Mouse (Mus musculus) small intestine, adult 2 months (tissue): ENCODE data around the gene H2al1m. TPM values are rescaled to one million over a fixed set of nuclear protein-coding genes. Genes with fewer than 3 reads are reported as not detected.
"Not testable (repeated sequence)": the region's sequence is repeated elsewhere in the genome, so short reads cannot be mapped to it uniquely, and the experiment has no call there.

Source experiments
- H3K27ac ChIP-seq: fragments of 200-500 bp; 2 replicates; pipeline ENCODE4 v1.5.1; 2012; ENCODE audit warnings: low read depth, low read length, control low read depth, inconsistent platforms; ENCODE audit not compliant: insufficient read depth
- H3K27me3 ChIP-seq: fragments of 200-500 bp; 2 replicates; pipeline ENCODE4 v1.6.1; 2012; ENCODE audit warnings: mild to moderate bottlenecking, moderate library complexity, low read length, inconsistent platforms; ENCODE audit not compliant: control insufficient read depth, insufficient read depth
- H3K36me3 ChIP-seq: fragments of 200-500 bp; 2 replicates; pipeline ENCODE4 v1.6.1; 2012; ENCODE audit warnings: mild to moderate bottlenecking, low read length, control low read depth, inconsistent platforms; ENCODE audit not compliant: control insufficient read depth, insufficient read depth
- H3K4me1 ChIP-seq: fragments of 200-500 bp; 2 replicates; pipeline ENCODE4 v1.6.1; 2012; ENCODE audit warnings: low read length, inconsistent platforms, mixed read lengths; ENCODE audit not compliant: control insufficient read depth, insufficient read depth, insufficient read length
- H3K4me3 ChIP-seq: fragments of 200-500 bp; 2 replicates; pipeline ENCODE4 v1.5.1; 2012; ENCODE audit warnings: low read depth, mild to moderate bottlenecking, control low read depth, inconsistent platforms, low read length, moderate library complexity
- CTCF ChIP-seq: fragments of 200-500 bp; IDR thresholded peaks from 2 replicates; pipeline ENCODE4 v1.5.1; 2012; ENCODE audit warnings: low read depth, mild to moderate bottlenecking, control low read depth, inconsistent platforms, low read length, moderate library complexity, mixed read lengths; ENCODE audit not compliant: insufficient replicate concordance, insufficient read length; ENCODE audit errors: extremely low read depth
- POLR2A ChIP-seq: fragments of 200-500 bp; IDR thresholded peaks from 2 replicates; pipeline ENCODE4 v1.6.1; 2012; ENCODE audit warnings: low read depth, mild to moderate bottlenecking, control low read depth, inconsistent platforms, low read length, moderate library complexity
- WGBS: fragments of 180-500 bp; shearing (Covaris S2); methylation state at CpG from one replicate; pipeline ENCODE4 v1.1.7; 2018; 5-methylcytosine and 5-hydroxymethylcytosine counted together
- polyA plus RNA-seq: library from polyadenylated mRNA; depleted of rRNA; stranded (reverse); fragments of >200 nt; gene quantifications from 2 replicates; pipeline ENCODE4 v1.2.3, GENCODE M21; 2012; rRNA removed

H2al1m gene
- polyA plus RNA-seq, result 0.24 and 2.2 TPM in 2 replicates

DNA sequence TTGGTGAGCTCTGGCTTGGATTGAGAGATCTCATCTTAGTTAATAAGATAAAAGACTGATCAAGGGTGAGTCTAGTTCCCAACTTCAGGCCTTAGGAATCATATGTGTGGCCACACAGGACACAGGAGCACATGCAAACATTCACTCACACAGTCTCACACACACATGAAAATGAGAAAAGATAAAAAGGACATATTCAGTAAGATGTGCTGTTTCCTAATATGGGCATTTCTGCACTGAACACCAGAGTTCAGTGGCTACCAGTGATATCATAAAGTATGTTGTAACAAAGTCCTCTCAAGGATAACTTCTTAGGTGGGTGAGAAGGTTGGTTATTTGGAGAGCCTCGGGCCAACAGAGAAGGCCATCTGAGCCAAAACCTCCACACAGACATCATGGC lies at the start of gene H2al1m:
TSS of gene H2al1m (plus strand) at position 301 of the 400 bp plus-strand sequence.
- H3K27ac ChIP-seq, H3K4me1 ChIP-seq, H3K4me3 ChIP-seq, H3K27me3 ChIP-seq, H3K36me3 ChIP-seq: not testable (repeated sequence)
- WGBS, result no CpG with 5 or more reads among the region's 1 CpGs

DNA sequence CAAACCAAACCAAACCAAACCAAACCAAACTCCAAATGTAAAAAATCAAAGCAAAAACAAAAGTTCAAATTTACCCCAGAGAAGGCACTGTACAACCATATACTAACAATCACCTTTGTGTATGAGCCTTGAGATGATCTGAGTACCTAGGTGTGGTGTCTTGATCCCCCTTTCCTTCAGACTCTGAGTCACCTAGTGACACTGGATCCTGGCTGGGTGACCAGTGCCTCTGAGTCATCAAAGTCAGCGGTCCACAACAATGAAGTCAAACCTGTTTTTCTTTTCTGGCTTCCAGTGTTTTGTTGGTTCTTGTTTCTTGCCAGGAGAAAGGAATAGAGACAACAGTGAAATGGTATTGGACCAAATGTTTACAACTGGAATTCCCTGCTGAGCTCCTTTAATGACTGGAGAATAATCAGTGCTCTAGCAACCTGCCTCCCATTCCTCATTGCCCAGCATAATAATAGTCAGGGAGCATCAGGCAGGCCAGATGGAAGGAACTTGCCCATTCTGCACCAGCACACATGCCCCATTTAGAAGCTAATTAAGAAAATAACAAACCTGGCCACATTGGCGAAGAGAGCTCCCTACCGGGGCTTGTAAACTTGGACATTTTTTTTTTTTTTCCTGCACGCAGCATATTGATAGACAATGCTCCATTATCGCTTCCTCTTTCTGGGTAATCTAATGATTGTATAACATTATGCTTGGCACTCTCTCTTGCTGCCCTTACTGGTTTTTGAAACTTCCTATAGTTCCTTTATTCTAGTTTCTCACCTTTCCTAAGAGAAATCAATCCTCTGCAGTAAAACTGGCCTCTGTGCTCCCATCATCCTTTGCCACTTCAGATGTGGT lies 42.6 kb upstream of the H2al1m start:
- no peak for TF ChIP-seq CTCF
- TF ChIP-seq POLR2A, result no peak
- H3K4me1 ChIP-seq, result peaks cover 1% of the 10 kb centered on the region; the same call in 1 of the 2 replicates
- 49% methylated on average over 5 of the region's 5 CpGs for WGBS

DNA sequence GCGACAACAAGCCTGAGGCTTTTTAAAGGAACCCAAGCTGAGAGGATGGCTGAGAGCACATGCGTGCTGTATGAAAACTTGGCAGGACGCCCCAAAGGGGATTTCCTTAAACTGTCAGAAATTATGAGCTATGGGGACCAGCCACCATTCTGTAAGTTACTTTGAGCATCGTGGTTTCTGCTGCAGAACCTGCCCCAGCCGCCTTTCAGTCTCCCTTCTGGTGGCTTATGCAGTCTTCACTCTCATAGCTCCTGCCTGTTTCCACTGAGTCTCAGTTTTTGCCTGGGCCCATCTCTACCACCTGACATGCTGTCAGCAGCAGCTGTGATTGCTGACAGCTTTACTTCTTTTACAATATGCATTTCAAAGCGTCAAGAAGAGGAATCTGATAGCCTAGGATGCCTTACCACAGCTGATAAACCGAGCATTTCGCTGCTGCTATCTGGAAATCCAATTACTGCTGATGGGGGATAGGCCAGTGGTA lies 40.1 kb upstream of the H2al1m start:
- WGBS, result 47% methylated on average over 8 of the region's 8 CpGs
- no peak for TF ChIP-seq POLR2A
- no peak for TF ChIP-seq CTCF
- H3K36me3 ChIP-seq, result no peaks in the 10 kb centered on the region
- H3K27ac ChIP-seq, result no peak overlapping the region
- H3K4me1 ChIP-seq, result peaks cover 1% of the 10 kb centered on the region; the same call in 1 of the 2 replicates
- no peaks in the 10 kb centered on the region for H3K27me3 ChIP-seq
- no peak overlapping the region for H3K4me3 ChIP-seq

More for the DNA sequence above, 42.6 kb upstream of the H2al1m start:
- Histone ChIP-seq H3K27ac (no peak overlapping the region), H3K27me3 (no peaks in the 10 kb centered on the region), H3K4me3 (no peak overlapping the region), H3K36me3 (no peaks in the 10 kb centered on the region)

DNA sequence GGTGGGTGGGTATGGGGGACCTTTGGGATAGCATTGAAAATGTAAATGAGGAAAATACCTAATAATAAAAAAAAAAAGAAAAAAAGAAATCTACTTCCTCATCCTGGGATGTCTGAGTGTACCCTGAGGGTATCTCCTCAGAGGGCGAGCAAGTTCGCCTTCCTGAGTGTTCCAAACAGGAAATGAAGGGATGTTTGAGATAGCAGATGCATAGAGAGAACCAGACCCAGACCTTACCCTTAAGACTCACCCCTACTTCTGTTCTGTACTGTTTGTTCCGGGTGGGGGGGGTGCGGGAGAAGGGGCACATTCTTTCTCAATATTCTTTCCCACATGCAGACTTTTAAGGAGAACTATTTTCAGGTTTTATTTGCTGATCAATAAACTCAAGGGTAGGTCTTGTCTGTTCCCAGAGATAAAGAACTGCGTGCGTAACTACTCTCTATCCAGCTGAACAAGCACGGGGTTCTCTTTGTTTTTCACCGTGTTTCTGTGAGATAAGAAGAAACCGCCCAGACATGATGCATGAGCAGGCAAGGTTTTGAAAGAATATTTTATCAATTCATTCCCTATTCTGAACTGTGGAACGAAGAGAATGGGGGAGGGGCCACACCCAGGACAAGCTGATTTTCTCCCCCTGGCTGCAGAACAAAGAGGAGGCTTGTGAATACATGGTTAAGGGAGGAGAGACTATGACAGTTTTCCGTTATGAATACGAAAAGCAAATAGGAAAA lies 38.8 kb upstream of the H2al1m start:
- TF ChIP-seq CTCF, result no peak
- 31% methylated on average over 12 of the region's 12 CpGs for WGBS
- H3K27me3 ChIP-seq, result no peaks in the 10 kb centered on the region

DNA sequence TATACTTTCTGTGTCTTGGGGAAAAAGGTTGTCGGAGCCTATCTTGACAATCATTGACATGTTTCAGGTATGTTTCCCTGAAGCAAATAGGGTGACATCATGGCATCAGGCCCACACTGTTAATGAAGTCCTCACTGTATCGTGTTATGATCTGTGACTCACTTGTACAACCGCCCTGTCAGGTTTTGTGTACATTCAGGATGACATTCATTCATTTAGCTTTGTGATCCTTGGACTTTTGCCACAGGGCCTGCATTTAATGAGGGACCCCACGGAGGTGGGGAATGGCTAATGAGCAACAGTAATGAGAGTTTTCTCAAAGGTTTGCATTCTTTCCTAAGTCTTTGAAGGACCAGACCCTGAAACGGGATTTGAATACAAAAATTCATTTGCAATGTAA lies 34.7 kb upstream of the H2al1m start:
- no peak overlapping the region for H3K27ac ChIP-seq
- 35% methylated on average over 5 of the region's 5 CpGs for whole genome bisulfite sequencing

More for the DNA sequence above, 38.8 kb upstream of the H2al1m start:
- no peak overlapping the region for H3K27ac ChIP-seq
- H3K4me1 ChIP-seq, result peaks cover 1% of the 10 kb centered on the region; the same call in 1 of the 2 replicates
- no peaks in the 10 kb centered on the region for H3K36me3 ChIP-seq
- H3K4me3 ChIP-seq, result no peak overlapping the region

DNA sequence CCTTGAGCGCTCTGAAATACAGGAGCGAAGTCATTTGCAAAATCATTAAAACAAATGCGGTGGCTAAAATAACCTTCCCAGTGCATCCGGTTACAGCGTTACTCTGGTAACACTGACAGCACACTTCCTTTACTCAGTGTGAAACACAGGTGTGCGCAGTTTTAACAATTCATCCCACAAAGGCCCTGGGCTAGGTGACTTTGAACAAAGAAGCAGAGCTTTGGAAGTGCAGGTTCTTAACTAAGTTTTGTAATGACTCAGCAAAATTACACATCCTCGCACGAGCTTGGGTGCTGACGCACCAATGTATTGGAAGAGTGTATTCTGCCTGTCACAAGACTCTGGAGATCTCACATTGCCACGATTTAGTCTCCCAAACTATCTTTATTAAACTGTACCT lies 29.6 kb upstream of the H2al1m start:
- 79% methylated on average over 10 of the region's 10 CpGs for WGBS
- H3K27ac ChIP-seq, result no peak overlapping the region
- no peaks in the 10 kb centered on the region for H3K36me3 ChIP-seq
- H3K4me1 ChIP-seq, result no peaks in the 10 kb centered on the region
- no peak for TF ChIP-seq POLR2A
- no peak for TF ChIP-seq CTCF
- H3K4me3 ChIP-seq, result no peak overlapping the region
- H3K27me3 ChIP-seq, result no peaks in the 10 kb centered on the region

More for the DNA sequence above, 34.7 kb upstream of the H2al1m start:
- H3K4me3 ChIP-seq, result no peak overlapping the region
- TF ChIP-seq POLR2A (no peak), CTCF (no peak)
- no peaks in the 10 kb centered on the region for H3K4me1 ChIP-seq
- H3K27me3 ChIP-seq, result no peaks in the 10 kb centered on the region
- no peaks in the 10 kb centered on the region for H3K36me3 ChIP-seq

DNA sequence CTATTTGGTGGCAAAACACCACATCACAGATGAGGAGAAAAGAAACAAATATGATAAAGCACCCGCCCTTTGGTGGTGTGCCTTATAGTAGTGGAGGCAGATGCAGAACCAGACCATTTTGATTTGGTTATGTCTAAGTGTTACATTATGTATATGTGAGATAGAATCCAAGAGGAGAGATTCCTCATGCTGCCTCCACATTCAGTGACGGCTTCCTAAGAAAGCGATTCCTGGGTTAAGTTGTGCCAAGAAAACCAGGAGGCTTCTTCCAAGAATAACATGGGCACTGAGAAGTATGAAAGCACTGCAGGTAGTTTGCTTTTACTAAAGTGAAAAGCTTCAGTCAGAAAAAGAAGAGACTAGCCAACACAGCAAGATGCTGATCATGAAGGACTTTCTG lies 28.7 kb upstream of the H2al1m start:
- WGBS, result 89% methylated on average over 3 of the region's 3 CpGs
- no peaks in the 10 kb centered on the region for H3K36me3 ChIP-seq
- TF ChIP-seq CTCF (no peak), POLR2A (no peak)
- H3K4me1 ChIP-seq, result no peaks in the 10 kb centered on the region
- H3K27ac ChIP-seq, result no peak overlapping the region
- H3K27me3 ChIP-seq, result no peaks in the 10 kb centered on the region
- H3K4me3 ChIP-seq, result no peak overlapping the region
